Mouse (Mus musculus) lung, postnatal 36 days (tissue): ENCODE measurements at regions not wholly inside any gene's neighbourhood (a gene's known extent, or its start where the extent isn't known, plus 50 kb on each side); places are given as distances from the start of the nearest gene placed in this dataset.
"Not testable (repeated sequence)": the region's sequence is repeated elsewhere in the genome, so short reads cannot be mapped to it uniquely, and the experiment has no call there.

Experiments used
- DNase-seq: peaks from one replicate; pipeline ENCODE4 v3.0.0; 2022; ENCODE audit warnings: mixed read lengths

GRCm38 (mm10) chr12:28922236-28922635 lies 170.6 kb downstream of the Eipr1 start:
- no peak for DNase-seq

DNA sequence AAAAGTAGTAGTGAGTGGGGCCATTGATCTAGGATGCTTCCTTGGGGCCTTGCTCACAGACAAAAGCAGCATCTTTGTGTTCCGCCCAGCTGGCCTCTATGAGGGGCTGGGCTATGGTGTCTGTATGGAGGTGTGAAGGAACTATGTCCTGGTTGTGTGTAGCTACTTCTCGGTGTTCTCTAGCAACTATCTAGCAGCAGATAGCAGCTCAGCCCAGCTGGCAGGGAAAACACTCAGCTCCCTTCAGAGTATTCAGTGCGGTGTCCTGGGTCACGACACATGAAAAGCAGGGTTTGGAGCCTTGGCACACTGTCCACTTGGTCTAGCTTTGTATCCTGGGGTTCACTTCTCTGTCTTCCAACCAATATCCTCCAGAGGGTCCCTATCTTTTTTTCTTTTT lies 173.6 kb downstream of the Eipr1 start:
- no peak for DNase-seq

DNA sequence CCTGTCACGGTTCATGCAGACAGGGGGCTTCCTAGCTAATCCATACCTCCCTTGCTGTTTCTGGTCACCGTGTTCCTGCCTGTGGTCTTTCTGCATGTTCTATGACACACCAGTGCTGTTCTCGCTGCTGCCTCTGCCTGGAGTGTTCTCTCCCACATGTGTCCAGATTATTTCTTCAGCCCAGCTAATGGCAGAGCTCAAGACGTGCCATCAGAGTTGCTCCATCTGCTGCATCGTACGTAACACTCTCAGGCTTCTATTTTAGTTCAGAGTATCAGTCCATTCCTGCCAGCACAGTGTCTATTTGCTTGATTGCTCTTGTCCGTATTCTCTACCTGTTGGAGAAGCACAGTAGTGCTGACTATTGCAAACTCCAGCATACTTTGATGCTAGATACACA lies 188.3 kb downstream of the Eipr1 start:
- DNase-seq, result peak; percentile 3

DNA sequence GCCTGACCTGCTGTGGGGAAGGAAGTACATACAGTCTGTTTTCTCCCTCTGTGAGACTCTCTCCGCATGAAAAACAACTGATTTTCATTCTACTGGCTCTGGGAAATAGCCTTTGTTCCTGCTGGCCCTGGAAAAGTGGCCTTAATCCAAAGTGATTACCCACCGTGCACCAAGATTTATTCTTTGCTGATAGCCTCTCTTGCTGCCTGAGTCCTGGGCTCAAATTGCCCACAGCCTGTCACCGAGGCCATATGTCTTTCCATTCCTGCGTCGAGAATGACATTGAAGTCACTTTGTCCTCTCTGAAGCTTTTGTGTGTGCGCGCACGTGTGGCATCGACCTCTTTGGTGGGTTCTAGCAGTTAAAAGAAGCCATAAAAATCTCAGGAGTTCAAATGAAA lies 197.3 kb downstream of the Eipr1 start:
- DNase-seq, result no peak

DNA sequence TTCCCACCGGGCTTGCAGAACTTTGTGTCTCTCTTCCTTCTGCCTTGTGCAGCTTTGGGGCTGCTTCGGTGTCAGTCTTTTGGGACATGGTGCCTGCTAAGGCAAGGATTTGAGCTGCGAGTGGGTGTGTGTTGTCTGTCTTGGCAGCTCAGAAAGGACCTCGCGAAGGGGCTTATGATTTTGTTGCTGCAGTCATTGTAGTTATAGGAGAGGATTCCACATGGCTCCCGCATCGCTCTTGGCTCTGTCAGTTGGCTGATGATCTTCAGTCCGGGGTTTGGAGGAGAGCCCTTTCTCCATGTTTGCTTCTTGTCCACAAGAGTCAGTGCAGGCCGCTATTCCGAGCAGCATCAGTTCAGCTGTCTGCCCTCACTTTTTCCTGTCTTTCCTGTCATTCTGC lies 197.7 kb downstream of the Eipr1 start:
- DNase-seq, result no peak

DNA sequence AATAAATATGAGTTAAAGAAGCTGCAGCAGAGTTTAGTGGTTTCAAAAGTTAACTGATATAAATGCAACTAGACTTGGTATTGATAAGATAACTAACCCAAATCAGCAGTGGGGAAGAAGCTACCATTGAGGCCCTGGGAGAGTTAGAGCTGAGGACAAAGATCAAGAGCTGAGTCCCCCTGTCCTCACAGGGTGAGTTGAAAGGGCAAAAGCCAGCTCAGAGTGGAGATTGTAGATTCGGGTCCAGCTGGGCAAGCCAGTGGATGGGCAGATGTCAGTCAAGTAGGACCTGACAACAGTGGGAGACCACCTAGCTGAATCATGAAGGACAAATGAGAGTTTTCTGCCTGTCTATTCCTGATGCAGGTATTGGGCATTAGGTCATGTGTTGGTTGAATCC lies 205.6 kb downstream of the Eipr1 start:
- DNase-seq, result no peak

DNA sequence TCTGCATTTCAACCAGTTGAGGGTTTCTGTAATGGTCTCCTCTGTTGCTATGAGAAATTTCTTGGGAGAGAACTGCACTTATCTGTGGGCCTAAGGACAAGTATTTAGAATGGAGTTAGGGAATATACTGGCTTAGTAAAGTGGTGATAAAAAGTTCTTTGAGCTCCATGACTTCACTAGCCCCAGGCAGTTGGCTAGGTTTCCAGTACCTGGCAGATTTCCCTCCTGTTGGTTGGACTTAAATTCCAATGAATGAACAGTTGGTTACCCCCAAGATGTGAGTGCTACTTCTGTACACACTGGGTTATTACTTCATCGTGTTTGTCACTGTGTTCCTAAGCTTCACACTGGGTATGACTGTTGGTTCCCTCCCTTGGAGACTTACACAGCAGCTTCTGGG lies 207.1 kb downstream of the Eipr1 start:
- DNase-seq, result no peak

- DNase-seq, result no peak
Measured at GRCm38 (mm10) chr12:28969671-28970379, 218.2 kb downstream of the Eipr1 start.

DNA sequence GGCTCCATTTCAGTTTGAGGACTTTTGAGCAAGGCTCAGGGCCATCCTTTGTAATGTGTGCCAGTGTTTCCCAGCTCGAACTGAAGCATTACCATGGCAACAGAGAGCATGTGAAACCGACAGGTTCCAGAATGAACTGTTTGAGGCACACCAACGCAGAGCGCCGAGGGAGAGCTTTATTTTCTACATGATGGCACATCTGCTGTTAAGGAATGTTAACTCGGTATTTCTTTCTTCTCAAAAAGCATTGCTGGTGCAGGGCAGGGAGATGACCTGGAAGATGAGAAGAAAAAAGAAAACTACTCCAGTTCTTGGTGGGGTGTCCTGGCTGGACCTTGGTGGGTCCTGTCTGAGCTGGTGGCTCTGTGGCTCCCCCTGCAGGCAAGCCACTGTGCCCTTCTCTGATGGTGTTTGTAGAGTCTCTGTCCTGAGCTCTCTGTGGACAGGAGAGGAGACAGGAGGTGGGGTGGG lies 223.0 kb downstream of the Eipr1 start:
- DNase-seq, result no peak

DNA sequence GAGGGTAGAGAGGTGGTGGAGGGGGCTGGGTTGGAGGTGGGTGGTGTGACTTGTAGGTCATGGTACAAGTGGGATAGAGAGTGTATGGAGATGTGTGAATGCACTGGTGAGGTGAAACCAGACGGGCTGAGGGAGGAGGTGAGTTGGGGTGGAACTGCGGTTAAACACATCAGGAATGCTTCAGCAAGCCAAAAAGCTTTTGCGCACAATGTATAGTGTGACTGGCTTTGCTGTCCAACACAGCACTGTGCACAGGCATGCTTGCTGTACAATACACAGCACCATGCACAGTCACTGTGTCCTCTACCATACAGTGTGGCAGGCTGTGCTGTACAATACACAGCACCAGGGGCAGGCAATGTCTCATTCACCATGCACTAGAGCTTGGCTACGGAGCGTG lies 223.6 kb downstream of the Eipr1 start:
- DNase-seq, result no peak

- DNase-seq, result no peak
Measured at GRCm38 (mm10) chr12:28979679-28980078, 228.1 kb downstream of the Eipr1 start.

- DNase-seq, result no peak
Measured at GRCm38 (mm10) chr12:28986214-28986613, 234.6 kb downstream of the Eipr1 start.

- no peak for DNase-seq
Measured at GRCm38 (mm10) chr12:28997474-28998192, 246.0 kb downstream of the Eipr1 start.

- no peak for DNase-seq
Measured at GRCm38 (mm10) chr12:28999963-29000451, 248.4 kb downstream of the Eipr1 start.

- no peak for DNase-seq
Measured at GRCm38 (mm10) chr12:29004504-29004903, 252.9 kb downstream of the Eipr1 start.

- no peak for DNase-seq
Measured at GRCm38 (mm10) chr12:29014601-29015000, 263.0 kb downstream of the Eipr1 start.

DNA sequence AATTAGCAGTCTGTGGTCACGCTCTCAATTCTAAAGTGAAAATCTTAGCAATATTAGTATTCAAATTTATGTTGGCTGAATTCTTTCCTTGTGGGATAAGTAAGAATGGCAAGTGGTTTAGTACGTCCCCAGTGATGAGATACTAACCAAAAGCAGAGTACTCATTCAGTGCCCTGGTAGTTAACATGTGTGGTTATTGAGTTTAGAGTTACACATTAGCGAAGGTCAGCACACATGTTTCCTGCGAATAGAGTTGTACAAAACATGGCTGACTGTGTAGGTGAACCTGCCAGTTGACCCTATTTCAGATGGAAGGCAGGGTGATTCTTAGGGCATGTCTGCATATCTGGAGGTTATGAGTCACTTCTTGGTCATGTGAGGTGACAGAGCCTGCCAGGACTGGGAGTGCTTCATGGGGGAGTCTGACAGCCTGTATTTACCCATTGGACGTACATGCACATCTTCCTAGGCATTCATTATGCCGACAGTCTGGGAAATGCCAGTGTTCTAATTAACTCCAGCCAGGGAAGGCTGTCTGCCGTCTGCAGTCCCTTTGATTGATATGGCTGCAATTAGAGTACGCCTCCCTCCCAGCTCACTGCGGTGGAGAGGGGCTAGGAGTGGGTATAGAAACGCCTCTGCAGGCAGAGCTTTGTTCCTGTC lies 263.7 kb downstream of the Eipr1 start:
- DNase-seq, result no peak

- no peak for DNase-seq
Measured at GRCm38 (mm10) chr12:29021152-29021551, 269.5 kb downstream of the Eipr1 start.

DNA sequence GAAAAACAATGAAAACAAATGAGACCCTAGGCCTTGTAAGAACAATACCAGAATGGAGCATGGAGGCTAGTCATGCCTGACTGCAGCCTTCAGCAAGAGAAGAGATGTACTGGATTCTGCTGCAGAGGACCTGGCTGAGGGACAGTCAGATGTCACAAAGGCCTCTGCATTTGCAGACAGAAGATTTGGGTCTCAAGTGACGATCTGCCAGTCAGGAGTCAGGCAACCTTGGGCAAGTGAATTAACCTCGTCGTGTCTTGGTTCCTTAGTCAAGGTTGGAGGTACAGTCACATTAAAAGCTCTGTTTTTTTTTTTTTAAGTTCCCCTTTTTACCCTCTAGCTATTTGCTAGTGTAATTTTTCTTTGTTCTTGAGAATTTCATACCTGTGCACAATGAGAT lies 276.6 kb downstream of the Eipr1 start:
- no peak for DNase-seq

DNA sequence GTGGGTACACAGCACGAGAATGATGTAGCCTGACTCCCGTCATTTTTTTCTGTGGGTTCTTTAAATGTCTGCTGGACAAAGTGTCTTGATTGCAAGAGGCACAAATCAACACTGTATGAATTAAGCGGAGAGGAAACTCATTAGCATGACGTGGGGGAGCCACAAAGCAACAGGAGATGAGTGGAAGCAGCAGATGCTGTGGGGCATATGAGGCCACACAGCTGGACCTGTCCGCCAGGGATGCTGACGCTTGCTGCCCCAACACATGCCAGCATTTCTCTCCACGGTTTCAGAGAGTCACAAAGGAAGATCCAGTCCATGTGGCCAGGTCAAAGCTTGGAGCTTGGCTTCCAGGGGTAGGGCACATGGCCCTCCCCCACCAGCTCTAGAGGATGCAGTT lies 277.9 kb downstream of the Eipr1 start:
- DNase-seq, result no peak

DNA sequence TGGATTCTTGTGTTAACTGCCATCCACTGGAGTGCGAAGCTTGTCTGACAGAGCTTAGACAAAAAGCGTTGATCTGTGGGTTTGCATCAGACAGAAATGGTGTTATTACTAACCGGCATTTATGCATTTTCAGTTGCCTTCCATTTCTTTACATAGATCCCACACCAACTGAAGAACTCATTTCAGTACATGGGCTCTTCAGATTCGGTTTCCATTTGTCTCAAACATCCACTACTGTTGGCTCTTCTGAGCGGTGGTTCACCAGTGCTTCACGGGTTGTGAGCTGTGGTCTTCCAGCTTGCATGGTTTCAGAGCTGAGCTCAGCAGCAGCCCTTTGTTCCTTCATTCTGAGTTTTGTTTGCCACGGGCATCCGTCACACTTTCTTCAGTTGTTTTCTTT lies 294.4 kb downstream of the Eipr1 start:
- DNase-seq, result no peak

DNA sequence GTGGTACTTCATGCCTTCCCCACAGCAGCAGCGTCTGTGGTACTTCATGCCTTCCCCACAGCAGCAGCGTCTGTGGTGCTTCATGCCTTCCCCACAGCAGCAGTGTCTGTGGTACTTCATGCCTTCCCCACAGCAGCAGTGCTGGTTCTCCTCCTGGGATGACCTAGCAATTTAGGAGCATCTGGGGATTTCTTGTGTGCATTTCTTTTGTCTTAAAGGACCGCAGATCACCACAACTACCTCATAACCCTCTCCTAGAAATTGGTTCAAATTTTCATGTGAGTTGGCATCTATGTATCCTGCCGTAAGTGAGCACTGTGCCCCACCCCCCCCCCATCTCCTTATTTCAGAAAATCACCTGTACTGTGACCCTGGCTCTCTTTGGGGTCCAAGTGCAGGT lies 297.0 kb downstream of the Eipr1 start:
- DNase-seq, result not testable (repeated sequence)

- DNase-seq, result no peak
Measured at GRCm38 (mm10) chr12:29049105-29049511, 297.5 kb downstream of the Eipr1 start.

- no peak for DNase-seq
Measured at GRCm38 (mm10) chr12:29049801-29050200, 298.2 kb downstream of the Eipr1 start.
